Mouse (Mus musculus): ENCODE results near the gene Notch3. TPM values are rescaled to one million over a fixed set of nuclear protein-coding genes. Genes with fewer than 3 reads are reported as not detected.
"Not testable (repeated sequence)": the region's sequence is repeated elsewhere in the genome, so short reads cannot be mapped to it uniquely, and the experiment has no call there.

Notch3 gene
- total RNA-seq (2014; rRNA removed): 13.5 and 22.5 TPM in 2 replicates
- 2.3 and 3.3 TPM in 2 replicates for polyA plus RNA-seq (2015; fragmentation: Nextera tagmentation; extraction: Ambion mirVana)

- H3K27me3 ChIP-seq (ENCODE audit: insufficient read depth, low read length): no peaks in the 10 kb centered on the region
- peak; percentile 13; the same call in 1 of the 2 replicates for ATAC-seq
- peak within 1 kb of the TSS; percentile 77 for H3K27ac ChIP-seq (ENCODE audit: low read depth, low read length)
- peak within 1 kb of the TSS; percentile 69 for H3K9ac ChIP-seq
- H3K4me1 ChIP-seq (ENCODE audit: insufficient read depth): peaks cover 8% of the 10 kb centered on the region
- no peaks in the 10 kb centered on the region for H3K36me3 ChIP-seq (ENCODE audit: insufficient read depth)
- H3K9me3 ChIP-seq (ENCODE audit: low read length): no peaks in the 10 kb centered on the region
- H3K4me2 ChIP-seq (ENCODE audit: low read depth): peak within 1 kb of the TSS; percentile 93
- H3K4me3 ChIP-seq (ENCODE audit: low read depth, low read length): peak within 1 kb of the TSS; percentile 52
- DNase-seq: peak; percentile 59
- TF ChIP-seq CTCF (IDR thresholded peaks at IDR 0.05; ENCODE audit: low read depth): no peak
- WGBS: under 1% methylated on average over 39 of the region's 39 CpGs
Measured at GRCm38 (mm10) chr17:32166687-32167086, at the start of gene Notch3. Gene Notch3 (minus strand): TSS chr17:32166852.

GRCm38 (mm10) chr17:32215587-32215986 lies 48.9 kb upstream of the Notch3 start:
- 68% methylated on average over 4 of the region's 4 CpGs for WGBS

GRCm38 (mm10) chr17:32211554-32211953 lies 44.9 kb upstream of the Notch3 start:
- 94% methylated on average over 6 of the region's 6 CpGs for WGBS
- H3K27ac ChIP-seq (ENCODE audit: low read depth, low read length); ATAC-seq; H3K4me2 ChIP-seq (ENCODE audit: low read depth); H3K4me3 ChIP-seq (ENCODE audit: low read depth, low read length); H3K4me1 ChIP-seq (ENCODE audit: insufficient read depth); H3K9ac ChIP-seq; H3K9me3 ChIP-seq (ENCODE audit: low read length); H3K27me3 ChIP-seq (ENCODE audit: insufficient read depth, low read length); DNase-seq: not testable (repeated sequence)
- peaks cover 80% of the 10 kb centered on the region for H3K36me3 ChIP-seq (ENCODE audit: insufficient read depth)

More at GRCm38 (mm10) chr17:32215587-32215986, 48.9 kb upstream of the Notch3 start:
- H3K9ac ChIP-seq; H3K27ac ChIP-seq (ENCODE audit: low read depth, low read length); H3K4me2 ChIP-seq (ENCODE audit: low read depth); H3K27me3 ChIP-seq (ENCODE audit: insufficient read depth, low read length); DNase-seq; H3K4me3 ChIP-seq (ENCODE audit: low read depth, low read length); H3K4me1 ChIP-seq (ENCODE audit: insufficient read depth); ATAC-seq; H3K9me3 ChIP-seq (ENCODE audit: low read length): not testable (repeated sequence)
- peaks cover 70% of the 10 kb centered on the region for H3K36me3 ChIP-seq (ENCODE audit: insufficient read depth)
- TF ChIP-seq CTCF (IDR thresholded peaks at IDR 0.05; ENCODE audit: low read depth): peak; percentile 53

DNA sequence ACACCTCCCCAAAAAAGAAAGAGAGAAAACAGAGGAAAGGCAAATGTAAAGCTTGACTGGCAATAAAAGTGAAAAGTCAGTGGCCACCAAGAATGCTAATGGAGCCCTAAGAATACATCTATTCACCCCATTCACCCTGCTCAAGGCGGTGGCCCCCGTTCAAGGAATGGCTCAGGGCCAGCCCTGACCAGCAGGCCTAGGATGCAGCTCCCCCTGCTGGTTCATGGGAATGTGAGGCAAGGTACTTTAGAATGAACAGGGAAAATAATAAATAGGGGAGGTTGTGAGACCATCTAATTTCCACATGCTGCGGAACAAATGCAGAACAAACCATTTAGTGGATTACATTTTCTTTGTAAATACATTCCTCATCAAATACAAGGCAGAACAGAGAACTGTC lies 43.1 kb upstream of the Notch3 start:
- DNase-seq (peak; percentile 48), ATAC-seq (0 out of 2 replicates have a peak, but pooled peaks have one; percentile 25)
- Histone ChIP-seq H3K36me3 (ENCODE audit: insufficient read depth) (peaks cover 85% of the 10 kb centered on the region), H3K9me3 (ENCODE audit: low read length) (no peaks in the 10 kb centered on the region), H3K27ac (ENCODE audit: low read depth, low read length) (no peak overlapping the region), H3K27me3 (ENCODE audit: insufficient read depth, low read length) (no peaks in the 10 kb centered on the region), H3K9ac (no peak overlapping the region), H3K4me1 (ENCODE audit: insufficient read depth) (no peaks in the 10 kb centered on the region), H3K4me2 (ENCODE audit: low read depth) (no peak overlapping the region), H3K4me3 (ENCODE audit: low read depth, low read length) (no peak overlapping the region)
- WGBS: 25% methylated on average over 3 of the region's 3 CpGs
- TF ChIP-seq CTCF (IDR thresholded peaks at IDR 0.05; ENCODE audit: low read depth): peak; percentile 80

- H3K9me3 ChIP-seq (ENCODE audit: low read length): no peaks in the 10 kb centered on the region
- H3K4me3 ChIP-seq (ENCODE audit: low read depth, low read length): no peak overlapping the region
- H3K27ac ChIP-seq (ENCODE audit: low read depth, low read length): no peak overlapping the region
- H3K36me3 ChIP-seq (ENCODE audit: insufficient read depth): peaks cover 84% of the 10 kb centered on the region
- no peak overlapping the region for H3K4me2 ChIP-seq (ENCODE audit: low read depth)
- 71% methylated on average over 6 of the region's 6 CpGs for WGBS
- H3K4me1 ChIP-seq (ENCODE audit: insufficient read depth): no peaks in the 10 kb centered on the region
- no peak for TF ChIP-seq CTCF (IDR thresholded peaks at IDR 0.05; ENCODE audit: low read depth)
- DNase-seq (no peak), ATAC-seq (no peak)
- no peak overlapping the region for H3K9ac ChIP-seq
- H3K27me3 ChIP-seq (ENCODE audit: insufficient read depth, low read length): no peaks in the 10 kb centered on the region
Measured at GRCm38 (mm10) chr17:32209144-32209543, 42.5 kb upstream of the Notch3 start.

- ATAC-seq: no peak
- H3K27me3 ChIP-seq (ENCODE audit: insufficient read depth, low read length): no peaks in the 10 kb centered on the region
- no peak overlapping the region for H3K4me2 ChIP-seq (ENCODE audit: low read depth)
- no peak overlapping the region for H3K27ac ChIP-seq (ENCODE audit: low read depth, low read length)
- 72% methylated on average over 5 of the region's 5 CpGs for WGBS
- H3K9ac ChIP-seq: no peak overlapping the region
- no peak overlapping the region for H3K4me3 ChIP-seq (ENCODE audit: low read depth, low read length)
- no peak for TF ChIP-seq CTCF (IDR thresholded peaks at IDR 0.05; ENCODE audit: low read depth)
- peaks cover 84% of the 10 kb centered on the region for H3K36me3 ChIP-seq (ENCODE audit: insufficient read depth)
- H3K4me1 ChIP-seq (ENCODE audit: insufficient read depth): no peaks in the 10 kb centered on the region
- DNase-seq: no peak
- no peaks in the 10 kb centered on the region for H3K9me3 ChIP-seq (ENCODE audit: low read length)
Measured at GRCm38 (mm10) chr17:32207586-32208245, 41.1 kb upstream of the Notch3 start.

DNA sequence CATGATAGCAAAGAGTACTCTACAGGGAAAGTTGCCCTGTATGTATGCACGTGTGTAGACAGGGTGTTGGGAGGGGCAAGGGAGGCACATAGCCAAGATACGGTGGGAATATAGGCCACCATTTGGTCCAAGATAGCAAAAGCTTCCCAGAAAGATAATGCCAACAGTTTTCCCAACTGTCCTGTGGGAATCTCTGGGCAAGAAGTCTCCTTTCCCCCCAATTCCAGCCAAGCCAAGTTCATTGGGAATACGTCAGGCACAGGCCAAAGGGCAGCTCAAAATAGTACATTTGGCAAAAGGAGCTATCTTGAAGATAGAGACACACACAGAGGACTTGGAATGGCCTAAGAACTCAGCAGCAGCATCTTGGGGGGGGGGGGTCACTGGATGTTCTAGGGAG lies 38.7 kb upstream of the Notch3 start:
- TF ChIP-seq CTCF (IDR thresholded peaks at IDR 0.05; ENCODE audit: low read depth): no peak
- peaks cover 86% of the 10 kb centered on the region for H3K36me3 ChIP-seq (ENCODE audit: insufficient read depth)
- no peaks in the 10 kb centered on the region for H3K9me3 ChIP-seq (ENCODE audit: low read length)
- no peak overlapping the region for H3K27ac ChIP-seq (ENCODE audit: low read depth, low read length)
- DNase-seq: no peak
- WGBS: 79% methylated on average over 3 of the region's 3 CpGs
- H3K4me2 ChIP-seq (ENCODE audit: low read depth): no peak overlapping the region
- H3K4me1 ChIP-seq (ENCODE audit: insufficient read depth): no peaks in the 10 kb centered on the region
- no peaks in the 10 kb centered on the region for H3K27me3 ChIP-seq (ENCODE audit: insufficient read depth, low read length)
- ATAC-seq: no peak
- no peak overlapping the region for H3K4me3 ChIP-seq (ENCODE audit: low read depth, low read length)
- H3K9ac ChIP-seq: no peak overlapping the region

Data from forebrain, postnatal 0 days (tissue).